Comparison of ENCODE assay signal across 8 mouse cellular contexts in the genomic region with DNA sequence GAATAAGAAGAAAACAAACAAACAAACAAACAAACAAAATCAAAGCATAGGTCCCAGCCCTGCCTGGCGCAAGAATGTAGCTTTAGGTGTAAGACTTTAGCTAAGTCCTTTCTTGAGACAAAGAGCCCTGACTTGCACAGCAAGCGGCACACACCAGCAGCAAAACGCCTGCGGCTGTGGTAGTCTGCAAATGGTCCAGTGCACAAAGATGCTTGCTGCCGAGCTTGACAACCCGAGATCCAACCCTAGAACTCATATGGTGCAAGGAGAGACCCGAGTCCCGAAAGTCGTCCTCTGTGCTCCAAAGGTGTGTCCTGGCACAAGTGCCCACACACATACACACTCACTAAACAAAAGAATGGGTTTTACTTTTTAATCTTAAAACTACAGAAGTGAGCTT. TPM values are rescaled to one million over a fixed set of nuclear protein-coding genes. Genes with fewer than 3 reads are reported as not detected.
DNase-seq lines count a peak whose midpoint lies in the region; ATAC-seq and TF ChIP-seq lines count a peak whose summit lies in the region.

No protein-coding gene starts in this region.

- no peak overlapping the region for H3K4me3 ChIP-seq in heart, adult 2 months
- H3K4me3 ChIP-seq in lung, embryonic 15.5 days, result no peak overlapping the region
- no peak overlapping the region for H3K4me3 ChIP-seq in lung, postnatal 0 days (ENCODE audit: low read depth, low read length)
- no peak overlapping the region for H3K4me3 ChIP-seq in limb, embryonic 11.5 days (ENCODE audit: low read depth, low read length)
- H3K4me3 ChIP-seq in stomach, embryonic 14.5 days (ENCODE audit: low read depth, low read length), result no peak overlapping the region

- no peaks in the 10 kb centered on the region for H3K27me3 ChIP-seq in heart, adult 2 months (ENCODE audit: control insufficient read depth, insufficient read depth, low read length)
- no peaks in the 10 kb centered on the region for H3K27me3 ChIP-seq in lung, embryonic 15.5 days
- no peaks in the 10 kb centered on the region for H3K27me3 ChIP-seq in lung, postnatal 0 days (replicated peaks; ENCODE audit: insufficient read depth, low read length)
- H3K27me3 ChIP-seq in limb, embryonic 11.5 days (ENCODE audit: control insufficient read depth, insufficient read depth, low read length), result no peaks in the 10 kb centered on the region
- no peaks in the 10 kb centered on the region for H3K27me3 ChIP-seq in stomach, embryonic 14.5 days (ENCODE audit: control insufficient read depth, insufficient read depth, low read length)

- TF ChIP-seq EP300 in heart, adult 2 months (IDR thresholded peaks at IDR 0.05; ENCODE audit: insufficient read depth, low read depth, low read length), result no peak
- no peak for TF ChIP-seq EP300 in lung, postnatal 0 days (IDR thresholded peaks at IDR 0.05)

- H3K79me2 ChIP-seq in heart, adult 2 months (replicated peaks; ENCODE audit: control insufficient read depth, insufficient read depth, low read length), result no peaks in the 10 kb centered on the region

- TF ChIP-seq POLR2A in heart, adult 2 months (IDR thresholded peaks at IDR 0.05; ENCODE audit: insufficient read depth, low read depth, low read length), result no peak

- no peak overlapping the region for H3K9ac ChIP-seq in heart, adult 2 months (ENCODE audit: low read depth, low read length)
- no peak overlapping the region for H3K9ac ChIP-seq in lung, embryonic 15.5 days
- H3K9ac ChIP-seq in lung, postnatal 0 days (replicated peaks; ENCODE audit: low read depth), result no peak overlapping the region
- peak overlapping the region; percentile 55 for H3K9ac ChIP-seq in limb, embryonic 11.5 days (ENCODE audit: low read length)
- H3K9ac ChIP-seq in stomach, embryonic 14.5 days (replicated peaks; ENCODE audit: low read depth, low read length), result no peak overlapping the region

- ATAC-seq in lung, embryonic 15.5 days (ENCODE audit: borderline replicate concordance, extremely low read depth, low FRiP score, low TSS enrichment), result no peak
- ATAC-seq in lung, postnatal 0 days, result no peak
- ATAC-seq in limb, embryonic 11.5 days (ENCODE audit: insufficient number of reproducible peaks, low FRiP score, low TSS enrichment, low read depth), result no peak
- ATAC-seq in stomach, embryonic 14.5 days (ENCODE audit: insufficient number of reproducible peaks, insufficient read depth, low FRiP score, low read depth), result no peak

- intact Hi-C loops in heart, adult 2 months (cut with DNase I), result no loop called here

- H3K36me3 ChIP-seq in heart, adult 2 months (ENCODE audit: control insufficient read depth, insufficient read depth, low read length), result no peaks in the 10 kb centered on the region
- H3K36me3 ChIP-seq in lung, embryonic 15.5 days, result no peaks in the 10 kb centered on the region
- no peaks in the 10 kb centered on the region for H3K36me3 ChIP-seq in lung, postnatal 0 days (ENCODE audit: insufficient read depth, low read length)
- no peaks in the 10 kb centered on the region; the same call in 1 of the 2 replicates for H3K36me3 ChIP-seq in limb, embryonic 11.5 days (ENCODE audit: control insufficient read depth, insufficient read depth, low read length)
- no peaks in the 10 kb centered on the region for H3K36me3 ChIP-seq in stomach, embryonic 14.5 days (ENCODE audit: control insufficient read depth, insufficient read depth, low read length)

- no peak overlapping the region for H3K4me2 ChIP-seq in lung, embryonic 15.5 days
- no peak overlapping the region for H3K4me2 ChIP-seq in lung, postnatal 0 days (replicated peaks; ENCODE audit: low read depth, low read length)
- peak overlapping the region; percentile 34; the same call in 1 of the 2 replicates for H3K4me2 ChIP-seq in limb, embryonic 11.5 days (ENCODE audit: low read depth, severe bottlenecking)
- H3K4me2 ChIP-seq in stomach, embryonic 14.5 days (replicated peaks; ENCODE audit: low read depth, low read length), result no peak overlapping the region

- no peak for DNase-seq in heart, adult 2 months
- no peak for DNase-seq in heart, adult 8-10 months (ENCODE audit: low spot score)
- DNase-seq in lung, postnatal 0 days (ENCODE audit: low spot score), result no peak
- DNase-seq in limb, embryonic 11.5 days (ENCODE audit: low spot score), result peak; percentile 59
- DNase-seq in layer of hippocampus, postnatal 14 days (ENCODE audit: low spot score in 2 of 2), result no peak
- DNase-seq in adrenal gland, adult 18-20 months (ENCODE audit: low spot score in 2 of 2), result no peak

- no peak for TF ChIP-seq CTCF in heart, adult 2 months (IDR thresholded peaks at IDR 0.05)
- TF ChIP-seq CTCF in lung, postnatal 0 days (IDR thresholded peaks at IDR 0.05), result no peak

- peak overlapping the region; percentile 47; the same call in 1 of the 2 replicates for H3K27ac ChIP-seq in heart, adult 2 months
- peak overlapping the region; percentile 78 for H3K27ac ChIP-seq in lung, embryonic 15.5 days
- no peak overlapping the region for H3K27ac ChIP-seq in lung, postnatal 0 days (ENCODE audit: low read length)
- H3K27ac ChIP-seq in limb, embryonic 11.5 days (replicated peaks; ENCODE audit: low read depth, low read length), result peak overlapping the region; percentile 98
- H3K27ac ChIP-seq in stomach, embryonic 14.5 days (ENCODE audit: low read length), result peak overlapping the region; percentile 94

- H3K9me3 ChIP-seq in lung, embryonic 15.5 days, result no peaks in the 10 kb centered on the region
- H3K9me3 ChIP-seq in lung, postnatal 0 days (ENCODE audit: low read length), result no peaks in the 10 kb centered on the region
- H3K9me3 ChIP-seq in limb, embryonic 11.5 days (ENCODE audit: control insufficient read depth, low read length), result no peaks in the 10 kb centered on the region
- no peaks in the 10 kb centered on the region for H3K9me3 ChIP-seq in stomach, embryonic 14.5 days (ENCODE audit: control insufficient read depth, low read depth, low read length)

- H3K4me1 ChIP-seq in heart, adult 2 months (ENCODE audit: control insufficient read depth, insufficient read depth, low read length), result peaks cover 2% of the 10 kb centered on the region; the same call in 1 of the 2 replicates
- H3K4me1 ChIP-seq in lung, embryonic 15.5 days, result peaks cover 24% of the 10 kb centered on the region
- peaks cover 7% of the 10 kb centered on the region; the same call in 1 of the 2 replicates for H3K4me1 ChIP-seq in lung, postnatal 0 days (ENCODE audit: insufficient read depth, low read depth, low read length)
- H3K4me1 ChIP-seq in limb, embryonic 11.5 days (ENCODE audit: control insufficient read depth, insufficient read depth, low read length), result peaks cover 48% of the 10 kb centered on the region
- peaks cover 21% of the 10 kb centered on the region for H3K4me1 ChIP-seq in stomach, embryonic 14.5 days (ENCODE audit: control insufficient read depth, insufficient read depth, low read length)

- WGBS in heart, adult 2 months, result 78% methylated on average over 9 of the region's 9 CpGs
- 51% methylated on average over 9 of the region's 9 CpGs for WGBS in lung, embryonic 15.5 days
- WGBS in lung, postnatal 0 days, result 62% methylated on average over 9 of the region's 9 CpGs
- 43% methylated on average over 9 of the region's 9 CpGs for WGBS in limb, embryonic 11.5 days
- WGBS in stomach, embryonic 14.5 days, result 56% methylated on average over 9 of the region's 9 CpGs

RNA-seq across cellular contexts. Expression of gene Col26a1, which starts 19.7 kb away (rescaled TPM):
- total RNA-seq in heart, adult 2 months (2021), result under 1 TPM; 0.26 to 0.32 TPM
- polyA plus RNA-seq in heart, adult 2 months (2012; rRNA removed), result 0.61 and 1.3 TPM in 2 replicates
- total RNA-seq in heart, adult 8-10 months (2022), result under 1 TPM; 0.09 to 0.75 (median 0.40) TPM
- polyA plus RNA-seq in lung, embryonic 15.5 days (2015; fragmentation: Nextera tagmentation; extraction: Ambion mirVana), result 12.1 and 13.5 TPM in 2 replicates
- polyA plus RNA-seq in lung, postnatal 0 days (2015; fragmentation: Nextera tagmentation; extraction: Ambion mirVana), result 1.6 and 2.2 TPM in 2 replicates
- 68.2 and 69.0 TPM in 2 replicates for polyA plus RNA-seq in limb, embryonic 11.5 days (2014; fragmentation: Nextera tagmentation; extraction: Ambion mirVana)
- 11.7 and 12.2 TPM in 2 replicates for polyA plus RNA-seq in stomach, embryonic 14.5 days (2014; fragmentation: Nextera tagmentation; extraction: Ambion mirVana)
- 10 to 100 TPM; 12.0 to 13.8 TPM for total RNA-seq in layer of hippocampus, postnatal 14 days (2021)
- total RNA-seq in adrenal gland, adult 18-20 months (2021), result under 1 TPM in 1 of 2 experiments, not detected in 1; 0.60 TPM

RNA-seq across cellular contexts. Expression of gene Ift22, which starts 44.7 kb away (rescaled TPM):
- total RNA-seq in heart, adult 2 months (2021), result 10 to 100 TPM in 1 of 2 experiments, 1 to 10 TPM in 1; 8.7 to 10.9 TPM
- 7.2 and 7.8 TPM in 2 replicates for polyA plus RNA-seq in heart, adult 2 months (2012; rRNA removed)
- 10 to 100 TPM in 2 of 4 experiments, 1 to 10 TPM in 2; 8.7 to 14.6 (median 10.3) TPM for total RNA-seq in heart, adult 8-10 months (2022)
- polyA plus RNA-seq in lung, embryonic 15.5 days (2015; fragmentation: Nextera tagmentation; extraction: Ambion mirVana), result 84.6 and 87.1 TPM in 2 replicates
- polyA plus RNA-seq in lung, postnatal 0 days (2015; fragmentation: Nextera tagmentation; extraction: Ambion mirVana), result 41.9 and 53.5 TPM in 2 replicates
- polyA plus RNA-seq in limb, embryonic 11.5 days (2014; fragmentation: Nextera tagmentation; extraction: Ambion mirVana), result 80.6 and 80.7 TPM in 2 replicates
- polyA plus RNA-seq in stomach, embryonic 14.5 days (2014; fragmentation: Nextera tagmentation; extraction: Ambion mirVana), result 65.9 and 75.1 TPM in 2 replicates
- 10 to 100 TPM; 78.3 to 99.5 TPM for total RNA-seq in layer of hippocampus, postnatal 14 days (2021)
- total RNA-seq in adrenal gland, adult 18-20 months (2021), result 10 to 100 TPM; 26.0 to 34.6 TPM
